Mouse (Mus musculus) heart, postnatal 25 days (tissue): ENCODE measurements at regions not wholly inside any gene's neighbourhood (a gene's known extent, or its start where the extent isn't known, plus 50 kb on each side); places are given as distances from the start of the nearest gene placed in this dataset.

Experiments used
- DNase-seq: peaks from one replicate; pipeline ENCODE4 v3.0.0; 2022; ENCODE audit warnings: low spot score
- intact Hi-C: fragments of 180-260 bp; cut with DNase I; formaldehyde crosslinking; loops from one replicate; pipeline ENCODE4 v1.15.1; 2025

DNA sequence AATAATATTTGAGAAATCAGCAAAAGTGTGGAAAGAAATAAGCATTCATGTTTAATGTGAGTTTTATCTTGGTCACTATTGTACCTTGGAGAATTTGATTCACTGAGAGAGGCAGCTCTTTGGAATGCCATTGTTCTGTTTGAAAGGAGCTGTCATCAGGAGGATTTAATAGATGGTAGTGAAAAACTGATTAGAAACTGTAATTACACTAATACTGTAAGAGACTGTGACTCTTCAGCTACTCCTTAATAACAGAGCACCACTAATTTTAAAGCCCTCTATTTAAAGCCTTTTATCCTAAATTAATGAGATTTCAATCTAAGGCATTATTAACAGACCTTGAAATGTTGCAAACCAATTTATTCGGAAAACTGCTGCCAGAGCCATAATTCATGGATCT, 126.1 kb upstream of the Rspo3 start:
- intact Hi-C loops, result no loop called here
- no peak for DNase-seq

DNA sequence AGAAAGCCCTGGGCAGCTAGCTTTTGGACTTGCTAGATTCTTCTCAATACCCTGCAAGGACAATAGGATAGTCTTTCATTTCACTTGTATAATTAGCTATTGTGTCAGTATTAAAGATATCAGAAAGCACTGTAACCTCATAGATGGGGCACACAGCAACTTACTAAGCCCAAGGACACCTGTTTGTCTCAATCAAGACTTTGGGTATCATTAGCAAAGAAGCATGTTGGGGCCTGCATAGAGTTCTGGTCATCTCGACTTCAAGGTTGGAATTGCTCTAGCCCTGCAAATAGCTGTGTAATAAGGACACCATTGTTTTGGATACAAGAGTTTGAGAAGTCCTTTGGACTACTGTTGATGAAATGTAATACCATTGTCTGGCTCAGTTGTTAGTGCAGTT, 104.6 kb upstream of the Rspo3 start:
- intact Hi-C loops, result no loop called here
- DNase-seq, result no peak

DNA sequence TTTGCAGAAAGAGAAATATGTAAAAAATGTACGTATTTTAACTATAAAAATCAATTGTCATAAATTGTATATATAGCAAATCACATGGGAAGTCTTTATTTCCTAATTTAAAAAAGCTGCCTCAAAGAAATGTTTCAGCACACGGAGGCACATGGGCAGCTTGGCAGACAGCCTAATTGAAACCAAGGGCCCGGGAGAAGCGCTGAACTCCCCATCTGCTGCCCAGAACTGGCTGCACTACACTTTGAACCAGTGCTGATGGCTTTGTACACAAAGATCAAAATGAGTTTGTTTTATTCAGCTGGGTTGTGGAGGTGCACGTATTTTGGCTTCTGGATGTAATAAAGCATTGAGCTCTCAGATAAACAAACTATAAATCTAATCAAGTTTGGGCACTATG, 100.2 kb upstream of the Rspo3 start:
- intact Hi-C loops, result no loop called here
- DNase-seq, result no peak

GRCm38 (mm10) chr10:29595455-29595854, 59.8 kb upstream of the Rspo3 start:
- intact Hi-C loops, result no loop called here
- no peak for DNase-seq

DNA sequence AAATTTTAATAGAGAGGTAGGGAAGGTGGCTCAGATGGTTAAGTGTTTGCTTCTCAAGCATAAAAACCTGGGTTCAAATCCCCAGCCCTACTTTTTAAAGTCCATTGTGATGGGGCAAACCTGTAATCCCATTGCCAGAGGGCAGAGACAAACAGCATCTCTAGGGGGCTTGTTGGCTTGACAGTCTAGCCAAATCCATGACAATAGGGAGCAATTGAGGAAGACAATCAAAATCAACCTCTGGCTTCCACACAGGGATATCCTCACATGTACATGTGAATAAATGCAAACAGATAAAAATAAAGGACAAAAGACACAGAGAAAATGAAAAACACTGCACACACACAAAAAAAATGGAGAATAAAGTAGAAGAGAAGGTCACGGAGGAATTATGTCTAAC, 59.3 kb upstream of the Rspo3 start:
- no peak for DNase-seq
- intact Hi-C loops, result no loop called here

GRCm38 (mm10) chr10:29592906-29593305, 57.2 kb upstream of the Rspo3 start:
- intact Hi-C loops, result no loop called here

GRCm38 (mm10) chr10:29590187-29590586, 54.5 kb upstream of the Rspo3 start:
- intact Hi-C loops, result no loop called here
- DNase-seq, result no peak

More at GRCm38 (mm10) chr10:29592906-29593305, 57.2 kb upstream of the Rspo3 start:
- DNase-seq, result no peak

DNA sequence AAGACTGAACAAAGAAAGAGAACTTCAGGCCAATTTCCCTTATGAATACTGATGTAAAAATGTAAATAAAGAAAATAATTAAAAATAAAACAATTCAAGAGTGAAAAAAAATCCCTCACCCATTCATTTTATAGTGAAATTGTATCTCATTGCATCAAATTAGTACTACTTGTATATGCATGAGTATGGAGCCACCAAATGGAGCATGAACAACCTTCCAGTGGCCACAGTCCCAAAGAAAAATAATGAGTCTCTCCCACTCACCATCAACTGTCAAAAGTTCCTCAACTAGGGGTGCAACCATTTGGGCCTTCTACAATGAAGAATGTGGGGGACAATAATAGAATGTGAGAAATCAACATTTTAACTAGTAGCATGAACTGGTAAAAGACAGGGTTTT, 54.1 kb upstream of the Rspo3 start:
- DNase-seq, result no peak
- intact Hi-C loops, result no loop called here
